Mouse (Mus musculus) gastrocnemius, adult 2 months (tissue): ENCODE results near the gene Qk. TPM values are rescaled to one million over a fixed set of nuclear protein-coding genes. Genes with fewer than 3 reads are reported as not detected.
A peak's percentile ranks its signal among the peaks of the same experiment; 100 is the strongest.

Experiments used
- DNase-seq: peaks from one replicate; pipeline ENCODE4 v3.0.0; 2022
- H3K27ac ChIP-seq: fragments of 200-600 bp; 2 replicates; pipeline ENCODE4 v1.8.1; 2022; ENCODE audit warnings: mild to moderate bottlenecking
- H3K4me3 ChIP-seq: fragments of 200-600 bp; 2 replicates; pipeline ENCODE4 v1.8.1; 2022; ENCODE audit warnings: mild to moderate bottlenecking, moderate library complexity
- CTCF ChIP-seq: fragments of 200-600 bp; IDR thresholded peaks from 2 replicates; pipeline ENCODE4 v1.8.1; 2022; ENCODE audit warnings: antibody characterized with exemption, mild to moderate bottlenecking, moderate library complexity
- intact Hi-C: fragments of 180-260 bp; cut with DNase I; formaldehyde crosslinking; loops from one replicate; pipeline ENCODE4 v1.15.1; 2025
- total RNA-seq, 2 experiments: library from RNA; stranded (reverse); gene quantifications; 2 replicates each; pipeline ENCODE4 v1.2.3; 2021

Gene Qk
- total RNA-seq, 2 experiments from 2014 or later = 236 to 397 TPM

GRCm38 (mm10) chr17:10209154-10209777 is 110.4 kb downstream of the Qk start:
- no peak for TF ChIP-seq CTCF
- no peak for DNase-seq
- H3K27ac ChIP-seq = no peak overlapping the region
- intact Hi-C loops = no loop called here
- no peak overlapping the region for H3K4me3 ChIP-seq

- no peak overlapping the region for H3K4me3 ChIP-seq
- no peak for DNase-seq
- H3K27ac ChIP-seq = no peak overlapping the region
- peak; percentile 6; the same call in 1 of the 2 replicates for TF ChIP-seq CTCF
- intact Hi-C loops = loop anchor here (10.0 kb wide), 1 partner anchor 116 kb away; the partner anchor contains the start of gene Qk
Measured at GRCm38 (mm10) chr17:10198662-10199061, 121.0 kb downstream of the Qk start.

- Histone ChIP-seq H3K27ac (no peak overlapping the region), H3K4me3 (no peak overlapping the region)
- intact Hi-C loops = loop anchor here (10.0 kb wide), 1 partner anchor 117 kb away; the partner anchor contains the start of gene Qk
- DNase-seq = no peak
- TF ChIP-seq CTCF = no peak
Measured at GRCm38 (mm10) chr17:10198231-10198630, 121.4 kb downstream of the Qk start.

GRCm38 (mm10) chr17:10195703-10196102 is 124.0 kb downstream of the Qk start:
- intact Hi-C loops = loop anchor here (10.0 kb wide), 1 partner anchor 119 kb away; the partner anchor contains the start of gene Qk
- DNase-seq = no peak
- no peak for TF ChIP-seq CTCF
- Histone ChIP-seq H3K4me3 (no peak overlapping the region), H3K27ac (no peak overlapping the region)

GRCm38 (mm10) chr17:10190857-10191256 is 128.8 kb downstream of the Qk start:
- DNase-seq = no peak
- Histone ChIP-seq H3K4me3 (no peak overlapping the region), H3K27ac (no peak overlapping the region)
- no peak for TF ChIP-seq CTCF
- intact Hi-C loops = loop anchor here (10.0 kb wide), 1 partner anchor 124 kb away; the partner anchor contains the start of gene Qk

GRCm38 (mm10) chr17:10188481-10188880 is 131.2 kb downstream of the Qk start:
- no peak for TF ChIP-seq CTCF
- Histone ChIP-seq H3K4me3 (no peak overlapping the region), H3K27ac (no peak overlapping the region)
- no peak for DNase-seq
- intact Hi-C loops = no loop called here

- TF ChIP-seq CTCF = no peak
- no peak for DNase-seq
- intact Hi-C loops = no loop called here
- no peak overlapping the region for H3K4me3 ChIP-seq
- H3K27ac ChIP-seq = no peak overlapping the region
Measured at GRCm38 (mm10) chr17:10187431-10188020, 132.1 kb downstream of the Qk start.

GRCm38 (mm10) chr17:10181761-10182160 is 137.9 kb downstream of the Qk start:
- no peak overlapping the region for H3K4me3 ChIP-seq
- intact Hi-C loops = no loop called here
- TF ChIP-seq CTCF = no peak

GRCm38 (mm10) chr17:10177096-10177495 is 142.6 kb downstream of the Qk start:
- Histone ChIP-seq H3K4me3 (no peak overlapping the region), H3K27ac (no peak overlapping the region)
- intact Hi-C loops = no loop called here
- no peak for DNase-seq
- no peak for TF ChIP-seq CTCF

More at GRCm38 (mm10) chr17:10181761-10182160, 137.9 kb downstream of the Qk start:
- DNase-seq = no peak
- no peak overlapping the region for H3K27ac ChIP-seq

GRCm38 (mm10) chr17:10161258-10161657 is 158.4 kb downstream of the Qk start:
- Histone ChIP-seq H3K4me3 (no peak overlapping the region), H3K27ac (no peak overlapping the region)
- DNase-seq = peak; percentile 30
- TF ChIP-seq CTCF = no peak
- intact Hi-C loops = no loop called here

- DNase-seq = no peak
- H3K27ac ChIP-seq = no peak overlapping the region
- no peak for TF ChIP-seq CTCF
- intact Hi-C loops = no loop called here
- no peak overlapping the region for H3K4me3 ChIP-seq
Measured at GRCm38 (mm10) chr17:10160415-10160814, 159.2 kb downstream of the Qk start.

- Histone ChIP-seq H3K4me3 (no peak overlapping the region), H3K27ac (peak overlapping the region; percentile 28)
- no peak for TF ChIP-seq CTCF
- no peak for DNase-seq
- intact Hi-C loops = no loop called here
Measured at GRCm38 (mm10) chr17:10152808-10153413, 166.7 kb downstream of the Qk start.
